In genomic region chr7:127628646-127629045, GRCm38 (mm10) we compare ENCODE assay signal across 21 mouse cellular contexts. TPM values are rescaled to one million over a fixed set of nuclear protein-coding genes. Genes with fewer than 3 reads are reported as not detected.
DNase-seq lines count a peak whose midpoint lies in the region; ATAC-seq and TF ChIP-seq lines count a peak whose summit lies in the region.
"Had no signal": no experiment of that assay in that cellular context is flagged by ENCODE, and none has a peak within 500 bp of the region (broad histone marks: within the 10 kb centered on the region; RNA-seq: fewer than 3 reads in every experiment).

No protein-coding gene starts in this region.

- no peak overlapping the region for H3K27ac ChIP-seq in thymus, adult 2 months (ENCODE audit: control insufficient read depth, insufficient read depth, low read length)
- H3K27ac ChIP-seq: embryonic facial prominence, embryonic 12.5 days; forebrain, embryonic 15.5 days; heart, embryonic 15.5 days; hindbrain, embryonic 13.5 days; hindbrain, postnatal 0 days had no signal

- peak; percentile 86 for ATAC-seq in CD4-positive, CD25-positive, alpha-beta regulatory T cell, adult 4 months
- peak; percentile 97 for ATAC-seq in activated CD4-positive, CD25-positive, alpha-beta regulatory T cell, adult 4 months
- ATAC-seq: forebrain, embryonic 15.5 days; hindbrain, postnatal 0 days had no signal

- TF ChIP-seq POLR2A in thymus, adult 2 months (IDR thresholded peaks at IDR 0.05; ENCODE audit: control insufficient read depth, extremely low read depth, insufficient read depth, low read length, poor library complexity), result no peak

- H3K36me3 ChIP-seq in thymus, adult 2 months (ENCODE audit: control insufficient read depth, insufficient read depth, low read length), result no peaks in the 10 kb centered on the region
- H3K36me3 ChIP-seq: embryonic facial prominence, embryonic 12.5 days; forebrain, embryonic 15.5 days; G1E; heart, embryonic 15.5 days; hindbrain, embryonic 13.5 days had no signal

- peak; percentile 23 for DNase-seq in thymus, adult 2 months
- no peak for DNase-seq in thymus, postnatal 10 days (ENCODE audit: low spot score in 2 of 2)
- DNase-seq in thymus, postnatal 25 days, result peak; percentile 34
- DNase-seq in spleen, postnatal 36 days (ENCODE audit: low spot score in 2 of 2), result no peak
- DNase-seq in adrenal gland, postnatal 14 days, result no peak
- DNase-seq: adrenal gland, adult 8-10 months; B cell, adult 2 months; cerebellum, adult 11 months; cerebellum, adult 8-10 months; cerebellum, postnatal 14 days; gastrocnemius, postnatal 10 days; heart, adult 18-20 months; heart, postnatal 14 days had no signal

- 7% methylated on average over 5 of the region's 5 CpGs for WGBS in thymus, adult 2 months

- no peak for TF ChIP-seq CTCF in thymus, adult 2 months (IDR thresholded peaks at IDR 0.05; ENCODE audit: borderline replicate concordance, control insufficient read depth, extremely low read depth, insufficient read depth, low read length, poor library complexity)

- H3K4me3 ChIP-seq in thymus, adult 2 months (ENCODE audit: control insufficient read depth, insufficient read depth, low read length), result no peak overlapping the region
- H3K4me3 ChIP-seq: embryonic facial prominence, embryonic 12.5 days; forebrain, embryonic 15.5 days; heart, embryonic 15.5 days; hindbrain, embryonic 13.5 days had no signal

- H3K27me3 ChIP-seq in thymus, adult 2 months (ENCODE audit: control insufficient read depth, insufficient read depth, low read length), result no peaks in the 10 kb centered on the region
- H3K27me3 ChIP-seq: embryonic facial prominence, embryonic 12.5 days; forebrain, embryonic 15.5 days; heart, embryonic 15.5 days; hindbrain, embryonic 13.5 days had no signal

- H3K4me1 ChIP-seq in thymus, adult 2 months (replicated peaks; ENCODE audit: control insufficient read depth, insufficient read depth, low read length), result peaks cover 15% of the 10 kb centered on the region
- H3K4me1 ChIP-seq: embryonic facial prominence, embryonic 12.5 days; forebrain, embryonic 15.5 days; heart, embryonic 15.5 days; hindbrain, embryonic 13.5 days had no signal

RNA-seq across cellular contexts. Expression of gene Zfp629, which starts 13.0 kb away (rescaled TPM):
- 27.7 and 33.1 TPM in 2 replicates for polyA plus RNA-seq in thymus, adult 2 months (2012; rRNA removed)
- polyA plus RNA-seq in CD4-positive, CD25-positive, alpha-beta regulatory T cell, adult 4 months (2017; shearing (Covaris generic)), result under 1 TPM; 0.16 to 0.56 TPM
- polyA plus RNA-seq in activated CD4-positive, CD25-positive, alpha-beta regulatory T cell, adult 4 months (2017; shearing (Covaris generic)), result under 1 TPM in 1 of 2 experiments, not detected in 1; 0.18 TPM
- 21.6 and 26.4 TPM in 2 replicates for total RNA-seq in adrenal gland, postnatal 14 days (2021)

RNA-seq across cellular contexts. Expression of gene Rnf40, which starts 40.1 kb away (rescaled TPM):
- polyA plus RNA-seq in thymus, adult 2 months (2012; rRNA removed), result 65.9 and 67.4 TPM in 2 replicates
- polyA plus RNA-seq in CD4-positive, CD25-positive, alpha-beta regulatory T cell, adult 4 months (2017; shearing (Covaris generic)), result 10 to 100 TPM; 26.3 to 45.6 TPM
- polyA plus RNA-seq in activated CD4-positive, CD25-positive, alpha-beta regulatory T cell, adult 4 months (2017; shearing (Covaris generic)), result 10 to 100 TPM; 25.3 to 26.1 TPM
- total RNA-seq in adrenal gland, postnatal 14 days (2021), result 56.0 and 62.8 TPM in 2 replicates

RNA-seq across cellular contexts. Expression of gene Ccdc189, which starts 40.3 kb away (rescaled TPM):
- 1.5 and 2.9 TPM in 2 replicates for polyA plus RNA-seq in thymus, adult 2 months (2012; rRNA removed)
- polyA plus RNA-seq in CD4-positive, CD25-positive, alpha-beta regulatory T cell, adult 4 months (2017; shearing (Covaris generic)), result under 1 TPM; 0.56 to 0.70 TPM
- 1 to 10 TPM in 1 of 2 experiments, under 1 TPM in 1; 0.57 to 1.4 TPM for polyA plus RNA-seq in activated CD4-positive, CD25-positive, alpha-beta regulatory T cell, adult 4 months (2017; shearing (Covaris generic))
- total RNA-seq in adrenal gland, postnatal 14 days (2021), result 7.5 and 10.7 TPM in 2 replicates

RNA-seq across cellular contexts. Expression of gene Phkg2, which starts 55.5 kb away (rescaled TPM):
- polyA plus RNA-seq in thymus, adult 2 months (2012; rRNA removed), result 193 and 202 TPM in 2 replicates
- polyA plus RNA-seq in CD4-positive, CD25-positive, alpha-beta regulatory T cell, adult 4 months (2017; shearing (Covaris generic)), result 100 to 1,000 TPM; 109 to 138 TPM
- 10 to 100 TPM; 73.7 to 85.5 TPM for polyA plus RNA-seq in activated CD4-positive, CD25-positive, alpha-beta regulatory T cell, adult 4 months (2017; shearing (Covaris generic))
- 36.6 and 44.4 TPM in 2 replicates for total RNA-seq in adrenal gland, postnatal 14 days (2021)

Comparison
In these comparisons a context has a peak if more than half of its experiments do, and no peak if none do; other contexts are left out.
1. DNase-seq: peak in thymus, adult 2 months (single experiment) and thymus, postnatal 25 days (single experiment); none in thymus, postnatal 10 days (0 of 2), spleen, postnatal 36 days (0 of 2) and adrenal gland, postnatal 14 days (single experiment).
2. RNA of gene Zfp629, which starts 13.0 kb away (polyA plus RNA-seq): 27.7 to 33.1 TPM in thymus, adult 2 months; 0.16 to 0.56 TPM in CD4-positive, CD25-positive, alpha-beta regulatory T cell, adult 4 months and 0.18 TPM in activated CD4-positive, CD25-positive, alpha-beta regulatory T cell, adult 4 months; every median in the first group is over 10 times any median in the second.